Mouse (Mus musculus) heart, embryonic 13.5 days (tissue): Measurements from ENCODE around the gene Olfr209. TPM values are rescaled to one million over a fixed set of nuclear protein-coding genes. Genes with fewer than 3 reads are reported as not detected.
"Not testable (repeated sequence)": the region's sequence is repeated elsewhere in the genome, so short reads cannot be mapped to it uniquely, and the experiment has no call there.

Experiments used
- ATAC-seq: fragments of 200-750 bp; cut with Nextera tagmentation; 2 replicates; pipeline ENCODE4 v1.8.0; 2017; ENCODE audit warnings: moderate TSS enrichment; ENCODE audit not compliant: insufficient number of reproducible peaks, low FRiP score, low TSS enrichment; ENCODE audit errors: extremely low read depth
- H3K27ac ChIP-seq: fragments of 300-500 bp; sonication (generic); replicated peaks from 2 replicates; pipeline ENCODE4 v1.5.1; 2015; ENCODE audit warnings: moderate library complexity, mild to moderate bottlenecking, inconsistent platforms
- H3K27me3 ChIP-seq: fragments of 300-500 bp; sonication (generic); replicated peaks from 2 replicates; pipeline ENCODE4 v1.6.1; 2015; ENCODE audit warnings: mild to moderate bottlenecking, inconsistent platforms
- H3K36me3 ChIP-seq: fragments of 300-500 bp; sonication (generic); 2 replicates; pipeline ENCODE4 v1.6.1; 2015; ENCODE audit warnings: mild to moderate bottlenecking, inconsistent platforms
- H3K4me1 ChIP-seq: fragments of 300-500 bp; sonication (generic); 2 replicates; pipeline ENCODE4 v1.6.1; 2015; ENCODE audit warnings: inconsistent platforms
- H3K4me2 ChIP-seq: fragments of 300-500 bp; sonication (generic); 2 replicates; pipeline ENCODE4 v1.6.1; 2015; ENCODE audit warnings: inconsistent platforms, mild to moderate bottlenecking, moderate library complexity
- H3K4me3 ChIP-seq: fragments of 300-500 bp; sonication (generic); 2 replicates; pipeline ENCODE4 v1.5.1; 2015; ENCODE audit warnings: moderate library complexity, mild to moderate bottlenecking, inconsistent platforms
- H3K9ac ChIP-seq: fragments of 300-500 bp; sonication (generic); 2 replicates; pipeline ENCODE4 v1.6.1; 2015; ENCODE audit warnings: inconsistent platforms, mild to moderate bottlenecking, moderate library complexity
- H3K9me3 ChIP-seq: fragments of 300-500 bp; sonication (generic); 2 replicates; pipeline ENCODE4 v1.6.1; 2016; ENCODE audit warnings: inconsistent platforms
- WGBS: fragments of 180-500 bp; shearing (Covaris S2); methylation state at CpG from one replicate; pipeline ENCODE4 v1.1.7; 2015; ENCODE audit warnings: mixed read lengths; 5-methylcytosine and 5-hydroxymethylcytosine counted together
- polyA plus RNA-seq: library from polyadenylated mRNA; unstranded; fragments of >200 nt; fragmentation: Nextera tagmentation; extraction: Ambion mirVana; gene quantifications from 2 replicates; pipeline ENCODE4 v1.2.1, GENCODE M21; 2015

Gene Olfr209
- polyA plus RNA-seq, 1 experiment from 2014 or later, result not detected

GRCm38 (mm10) chr16:59323262-59323661 lies 40.5 kb downstream of the Olfr209 start:
- H3K4me3 ChIP-seq, H3K4me1 ChIP-seq, H3K27me3 ChIP-seq, H3K36me3 ChIP-seq, H3K9me3 ChIP-seq, H3K4me2 ChIP-seq, H3K27ac ChIP-seq, ATAC-seq, H3K9ac ChIP-seq: not testable (repeated sequence)
- 41% methylated on average over 1 of the region's 1 CpGs for WGBS

GRCm38 (mm10) chr16:59318148-59318547 lies 45.6 kb downstream of the Olfr209 start, which contains the start of gene Olfr204:
TSS of gene Olfr204 (minus strand) at chr16:59318248.
- H3K9me3 ChIP-seq, result no peaks in the 10 kb centered on the region
- ATAC-seq, result no peak

More at GRCm38 (mm10) chr16:59318148-59318547, 45.6 kb downstream of the Olfr209 start, which contains the start of gene Olfr204:
- Histone ChIP-seq H3K4me1 (no peaks in the 10 kb centered on the region), H3K4me3 (no peak within 1 kb of the TSS), H3K27me3 (no peaks in the 10 kb centered on the region), H3K36me3 (no peaks in the 10 kb centered on the region), H3K9ac (no peak within 1 kb of the TSS), H3K4me2 (no peak within 1 kb of the TSS), H3K27ac (no peak within 1 kb of the TSS)

Other genes with a start within 250 kb of the Olfr209 start
- gene Olfr194, start 242.9 kb downstream of the Olfr209 start, polyA plus RNA-seq, result not detected in 2 replicates
- not detected in 2 replicates for gene Olfr195, start 216.9 kb downstream of the Olfr209 start, polyA plus RNA-seq
- gene Olfr196, start 193.5 kb downstream of the Olfr209 start, polyA plus RNA-seq, result not detected in 2 replicates
- not detected in 2 replicates for gene Olfr198, start 160.5 kb downstream of the Olfr209 start, polyA plus RNA-seq
- not detected in 2 replicates for gene Olfr199, start 144.2 kb downstream of the Olfr209 start, polyA plus RNA-seq
- gene Olfr201, start 91.4 kb downstream of the Olfr209 start, polyA plus RNA-seq, result not detected in 2 replicates
- not detected in 2 replicates for gene Olfr202, start 77.2 kb downstream of the Olfr209 start, polyA plus RNA-seq
- gene Olfr203, start 65.1 kb downstream of the Olfr209 start, polyA plus RNA-seq, result not detected in 2 replicates
- not detected in 2 replicates for gene Olfr204, start 45.7 kb downstream of the Olfr209 start, polyA plus RNA-seq
- gene Olfr205, start 32.9 kb downstream of the Olfr209 start, polyA plus RNA-seq, result not detected in 2 replicates
- not detected in 2 replicates for gene Olfr206, start 14.7 kb downstream of the Olfr209 start, polyA plus RNA-seq
- not detected in 2 replicates for gene Gabrr3, start 43.3 kb upstream of the Olfr209 start, polyA plus RNA-seq
- 23.6 and 24.8 TPM in 2 replicates for gene Riox2, start 107.8 kb upstream of the Olfr209 start, polyA plus RNA-seq
- 10.3 and 12.3 TPM in 2 replicates for gene Crybg3, start 237.0 kb upstream of the Olfr209 start, polyA plus RNA-seq